Mouse (Mus musculus) limb, embryonic 12.5 days (tissue): ENCODE measurements around the gene Lefty1. TPM values are rescaled to one million over a fixed set of nuclear protein-coding genes. Genes with fewer than 3 reads are reported as not detected.

Experiments
- ATAC-seq: fragments of 200-750 bp; cut with Nextera tagmentation; 2 replicates; pipeline ENCODE4 v1.8.0; 2017; ENCODE audit warnings: low read depth, moderate TSS enrichment; ENCODE audit not compliant: insufficient number of reproducible peaks, insufficient read depth, low FRiP score, low TSS enrichment
- H3K27ac ChIP-seq: fragments of 300-500 bp; sonication (generic); 2 replicates; pipeline ENCODE4 v1.5.1; 2016; ENCODE audit warnings: mild to moderate bottlenecking, moderate library complexity
- H3K27me3 ChIP-seq: fragments of 300-500 bp; sonication (generic); 2 replicates; pipeline ENCODE4 v1.6.1; 2016; ENCODE audit warnings: mild to moderate bottlenecking, moderate library complexity
- H3K36me3 ChIP-seq: fragments of 300-500 bp; sonication (generic); 2 replicates; pipeline ENCODE4 v1.6.1; 2016; ENCODE audit warnings: mild to moderate bottlenecking, moderate library complexity
- H3K4me1 ChIP-seq: fragments of 300-500 bp; sonication (generic); replicated peaks from 2 replicates; pipeline ENCODE4 v1.6.1; 2016
- H3K4me2 ChIP-seq: fragments of 300-500 bp; sonication (generic); 2 replicates; pipeline ENCODE4 v1.6.1; 2016; ENCODE audit warnings: mild to moderate bottlenecking, moderate library complexity
- H3K4me3 ChIP-seq: fragments of 300-500 bp; sonication (generic); replicated peaks from 2 replicates; pipeline ENCODE4 v1.5.1; 2016; ENCODE audit warnings: mild to moderate bottlenecking
- H3K9ac ChIP-seq: fragments of 300-500 bp; sonication (generic); replicated peaks from 2 replicates; pipeline ENCODE4 v1.6.1; 2016; ENCODE audit warnings: mild to moderate bottlenecking, moderate library complexity
- H3K9me3 ChIP-seq: fragments of 300-500 bp; sonication (generic); 2 replicates; pipeline ENCODE4 v1.6.1; 2016; ENCODE audit warnings: mild to moderate bottlenecking, moderate library complexity
- WGBS: fragments of 180-500 bp; shearing (Covaris S2); methylation state at CpG from one replicate; pipeline ENCODE4 v1.1.7; 2016; 5-methylcytosine and 5-hydroxymethylcytosine counted together
- polyA plus RNA-seq: library from polyadenylated mRNA; unstranded; fragments of >200 nt; fragmentation: Nextera tagmentation; extraction: Ambion mirVana; gene quantifications from 2 replicates; pipeline ENCODE4 v1.2.1, GENCODE M21; 2016

Gene Lefty1
- polyA plus RNA-seq, 1 experiment from 2014 or later = 0.36 TPM

DNA sequence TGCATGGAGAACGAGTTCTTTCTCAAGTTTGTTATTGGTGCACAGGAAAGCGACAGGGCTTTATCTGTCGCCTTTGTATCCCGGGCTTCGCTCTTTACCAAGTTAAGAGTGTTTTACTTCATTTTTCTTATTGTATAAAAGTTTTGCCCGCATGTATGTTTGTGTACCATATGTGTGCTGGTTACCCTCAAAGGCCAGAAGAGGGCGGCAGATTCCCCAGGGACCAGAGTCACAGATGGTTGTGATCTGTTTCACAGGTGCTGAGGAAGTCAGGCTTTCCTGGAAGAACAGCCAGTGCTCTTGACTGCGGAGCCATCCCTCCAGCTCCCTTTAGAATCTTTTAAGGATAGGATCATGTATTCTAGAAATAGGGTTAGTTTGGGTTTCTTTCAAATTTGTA is 51.9 kb downstream of the Lefty1 start:
- no peak overlapping the region for H3K9ac ChIP-seq
- no peaks in the 10 kb centered on the region for H3K36me3 ChIP-seq
- no peak overlapping the region for H3K4me3 ChIP-seq
- ATAC-seq = no peak
- H3K9me3 ChIP-seq = no peaks in the 10 kb centered on the region
- H3K27me3 ChIP-seq = no peaks in the 10 kb centered on the region; the same call in 1 of the 2 replicates
- H3K4me1 ChIP-seq = no peaks in the 10 kb centered on the region
- WGBS = 86% methylated on average over 8 of the region's 8 CpGs
- H3K4me2 ChIP-seq = no peak overlapping the region
- no peak overlapping the region for H3K27ac ChIP-seq

GRCm38 (mm10) chr1:180987759-180988158 is 52.9 kb downstream of the Lefty1 start:
- H3K27me3 ChIP-seq = no peaks in the 10 kb centered on the region; the same call in 1 of the 2 replicates
- no peaks in the 10 kb centered on the region for H3K36me3 ChIP-seq
- H3K4me2 ChIP-seq = no peak overlapping the region
- H3K9me3 ChIP-seq = no peaks in the 10 kb centered on the region
- H3K4me1 ChIP-seq = no peaks in the 10 kb centered on the region
- H3K27ac ChIP-seq = no peak overlapping the region
- H3K4me3 ChIP-seq = no peak overlapping the region
- WGBS = 4% methylated on average over 9 of the region's 9 CpGs
- no peak for ATAC-seq
- H3K9ac ChIP-seq = no peak overlapping the region

Other genes with a start within 250 kb of the Lefty1 start
- 0.18 and 0.20 TPM in 2 replicates for gene Mixl1, start 238.0 kb upstream of the Lefty1 start, polyA plus RNA-seq
- 25.3 and 26.9 TPM in 2 replicates for gene Acbd3, start 209.0 kb upstream of the Lefty1 start, polyA plus RNA-seq
- gene H3f3a, start 121.1 kb upstream of the Lefty1 start, polyA plus RNA-seq = 3,393 and 3,612 TPM in 2 replicates
- gene Sde2, start 83.9 kb upstream of the Lefty1 start, polyA plus RNA-seq = 47.0 and 47.6 TPM in 2 replicates
- 0.18 TPM in 1 of 2 replicates, not detected in the other for gene Lefty2, start 41.9 kb upstream of the Lefty1 start, polyA plus RNA-seq
- 120 and 125 TPM in 2 replicates for gene Pycr2, start 30.7 kb upstream of the Lefty1 start, polyA plus RNA-seq
- gene Tmem63a, start 7.3 kb downstream of the Lefty1 start, polyA plus RNA-seq = 12.1 and 13.4 TPM in 2 replicates
- 1.6 and 1.8 TPM in 2 replicates for gene Ephx1, start 85.9 kb downstream of the Lefty1 start, polyA plus RNA-seq
- not detected in 2 replicates for gene 9130409I23Rik, start 116.2 kb downstream of the Lefty1 start, polyA plus RNA-seq
- 45.4 and 46.3 TPM in 2 replicates for gene Nvl, start 209.2 kb downstream of the Lefty1 start, polyA plus RNA-seq
- 80.8 and 82.5 TPM in 2 replicates for gene Cnih4, start 209.7 kb downstream of the Lefty1 start, polyA plus RNA-seq